Mouse (Mus musculus) lung, postnatal 0 days (tissue): ENCODE data around the gene Rad1. TPM values are rescaled to one million over a fixed set of nuclear protein-coding genes. Genes with fewer than 3 reads are reported as not detected.
"Not testable (repeated sequence)": the region's sequence is repeated elsewhere in the genome, so short reads cannot be mapped to it uniquely, and the experiment has no call there.

Experiments used
- ATAC-seq: fragments of 200-750 bp; cut with Nextera tagmentation; 2 replicates; pipeline ENCODE4 v1.8.0; 2017; ENCODE audit warnings: moderate library complexity
- DNase-seq: peaks from one replicate; pipeline ENCODE4 v3.0.0-alpha.2; 2016; ENCODE audit warnings: low spot score
- H3K27ac ChIP-seq: fragments of 300-500 bp; sonication (generic); 2 replicates; pipeline ENCODE4 v1.5.1; 2014; ENCODE audit warnings: antibody characterized with exemption, mild to moderate bottlenecking, low read length, mixed read lengths
- H3K27me3 ChIP-seq: fragments of 300-500 bp; sonication (generic); replicated peaks from 2 replicates; pipeline ENCODE4 v1.6.1; 2014; ENCODE audit warnings: low read length, mixed read lengths; ENCODE audit not compliant: insufficient read depth
- H3K36me3 ChIP-seq: fragments of 300-500 bp; sonication (generic); 2 replicates; pipeline ENCODE4 v1.6.1; 2014; ENCODE audit warnings: low read length, mixed read lengths; ENCODE audit not compliant: insufficient read depth
- H3K4me1 ChIP-seq: fragments of 300-500 bp; sonication (generic); 2 replicates; pipeline ENCODE4 v1.6.1; 2014; ENCODE audit warnings: antibody characterized with exemption, low read depth, low read length, mixed read lengths; ENCODE audit not compliant: insufficient read depth
- H3K4me2 ChIP-seq: fragments of 300-500 bp; sonication (generic); replicated peaks from 2 replicates; pipeline ENCODE4 v1.6.1; 2014; ENCODE audit warnings: low read depth, mild to moderate bottlenecking, low read length, moderate library complexity, mixed read lengths
- H3K4me3 ChIP-seq: fragments of 300-500 bp; sonication (generic); 2 replicates; pipeline ENCODE4 v1.5.1; 2014; ENCODE audit warnings: low read depth, low read length
- H3K9ac ChIP-seq: fragments of 300-500 bp; sonication (generic); replicated peaks from 2 replicates; pipeline ENCODE4 v1.6.1; 2014; ENCODE audit warnings: low read depth, mild to moderate bottlenecking
- H3K9me3 ChIP-seq: fragments of 300-500 bp; sonication (generic); 2 replicates; pipeline ENCODE4 v1.6.1; 2016; ENCODE audit warnings: low read length, mixed read lengths
- CTCF ChIP-seq: IDR thresholded peaks from 2 replicates; pipeline ENCODE4 v1.5.1; 2016; ENCODE audit warnings: antibody characterized with exemption, mild to moderate bottlenecking
- EP300 ChIP-seq: IDR thresholded peaks from 2 replicates; pipeline ENCODE4 v1.6.1; 2016; ENCODE audit warnings: antibody characterized with exemption, mild to moderate bottlenecking, control low read depth
- WGBS: fragments of 180-500 bp; shearing (Covaris S2); extraction: QIAGEN DNeasy Blood & Tissue Kit; methylation state at CpG from one replicate; pipeline ENCODE4 v1.1.7; 2014; 5-methylcytosine and 5-hydroxymethylcytosine counted together
- polyA plus RNA-seq: library from polyadenylated mRNA; unstranded; fragments of >200 nt; fragmentation: Nextera tagmentation; extraction: Ambion mirVana; gene quantifications from 2 replicates; pipeline ENCODE4 v1.2.1, GENCODE M21; 2015

Rad1 gene
- polyA plus RNA-seq, 1 experiment from 2014 or later, result 16.1 TPM

DNA sequence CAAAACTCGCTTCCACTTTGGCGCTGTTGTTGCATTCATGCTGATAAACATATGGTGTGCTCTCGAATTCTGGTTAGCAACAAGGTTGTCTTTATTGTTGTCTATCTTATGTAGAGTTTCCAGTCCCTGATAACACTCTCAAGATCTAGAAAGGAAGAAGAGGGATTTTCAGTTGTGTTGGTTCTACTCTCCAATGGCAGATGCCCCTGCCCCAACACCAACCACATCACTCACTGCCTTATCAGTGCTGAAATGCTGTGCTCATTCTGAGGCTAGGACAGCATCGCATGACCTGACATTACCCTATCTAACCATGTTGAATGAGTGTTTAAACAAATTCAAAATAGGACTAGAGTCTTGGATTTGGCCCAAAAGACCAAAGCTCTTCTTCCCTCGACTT is 14.2 kb downstream of the Rad1 start:
- Histone ChIP-seq H3K4me1 (no peaks in the 10 kb centered on the region), H3K9ac (no peak overlapping the region), H3K27ac (no peak overlapping the region), H3K36me3 (no peaks in the 10 kb centered on the region), H3K4me3 (no peak overlapping the region), H3K27me3 (no peaks in the 10 kb centered on the region), H3K4me2 (no peak overlapping the region), H3K9me3 (no peaks in the 10 kb centered on the region)
- 68% methylated on average over 5 of the region's 5 CpGs for WGBS
- no peak for DNase-seq
- TF ChIP-seq EP300 (no peak), CTCF (no peak)
- no peak for ATAC-seq

DNA sequence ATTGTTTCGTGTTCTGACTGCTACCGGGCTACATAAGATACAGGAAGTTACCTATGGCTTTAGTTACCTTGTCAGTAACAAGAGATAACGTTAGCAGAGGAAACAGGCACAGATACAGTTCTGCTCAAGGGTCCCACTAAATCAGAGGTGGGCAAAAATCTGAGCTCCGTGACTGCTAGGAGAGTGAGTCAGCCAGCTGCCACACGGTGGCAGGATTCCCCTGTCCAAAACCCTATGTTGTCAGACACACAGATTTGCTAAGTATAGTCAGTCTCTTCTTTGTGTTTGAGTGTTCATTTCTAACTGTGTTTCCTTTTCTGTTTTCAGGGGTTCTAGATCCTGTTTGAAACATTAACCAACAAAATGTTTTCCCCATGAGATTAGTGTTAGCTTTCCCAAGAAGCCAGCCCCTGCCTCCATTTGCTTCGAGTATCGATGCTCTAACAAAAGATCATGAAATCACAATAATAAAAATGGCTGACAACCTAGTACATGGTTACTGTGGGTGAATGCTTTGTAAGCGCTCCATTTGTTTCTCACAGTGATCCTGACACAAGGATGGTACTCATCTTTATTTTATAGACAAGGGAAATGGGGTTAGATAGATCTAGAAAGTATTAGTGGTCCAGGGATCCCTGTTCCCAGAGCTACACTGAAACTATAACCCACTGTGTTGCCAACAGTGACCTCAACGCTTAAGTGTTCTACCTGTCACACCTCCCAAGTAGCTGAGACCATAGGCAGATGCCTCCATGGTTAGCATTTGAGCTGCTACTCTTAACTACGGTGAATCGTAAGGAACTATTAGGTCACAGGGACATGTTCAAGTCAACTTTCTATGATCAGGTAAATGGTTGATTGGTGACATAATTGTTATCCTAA is 15.3 kb downstream of the Rad1 start:
- H3K4me2 ChIP-seq, result no peak overlapping the region
- WGBS, result 54% methylated on average over 11 of the region's 11 CpGs
- H3K27ac ChIP-seq, result no peak overlapping the region
- H3K9ac ChIP-seq, result no peak overlapping the region
- DNase-seq (peak; percentile 76), ATAC-seq (peak; percentile 63)
- TF ChIP-seq CTCF, result peak; percentile 87
- TF ChIP-seq EP300, result no peak
- no peaks in the 10 kb centered on the region for H3K27me3 ChIP-seq
- no peaks in the 10 kb centered on the region for H3K9me3 ChIP-seq
- no peaks in the 10 kb centered on the region for H3K36me3 ChIP-seq
- no peak overlapping the region for H3K4me3 ChIP-seq
- H3K4me1 ChIP-seq, result no peaks in the 10 kb centered on the region

GRCm38 (mm10) chr15:10506099-10506498 is 20.3 kb downstream of the Rad1 start:
- DNase-seq (peak; percentile 58), ATAC-seq (peak; percentile 63)
- no peaks in the 10 kb centered on the region for H3K4me1 ChIP-seq
- no peak overlapping the region for H3K4me3 ChIP-seq
- WGBS, result 46% methylated on average over 11 of the region's 11 CpGs
- no peaks in the 10 kb centered on the region for H3K9me3 ChIP-seq
- H3K36me3 ChIP-seq, result no peaks in the 10 kb centered on the region
- no peak overlapping the region for H3K4me2 ChIP-seq
- no peak overlapping the region for H3K9ac ChIP-seq
- no peaks in the 10 kb centered on the region for H3K27me3 ChIP-seq
- TF ChIP-seq EP300 (no peak), CTCF (no peak)
- no peak overlapping the region for H3K27ac ChIP-seq

DNA sequence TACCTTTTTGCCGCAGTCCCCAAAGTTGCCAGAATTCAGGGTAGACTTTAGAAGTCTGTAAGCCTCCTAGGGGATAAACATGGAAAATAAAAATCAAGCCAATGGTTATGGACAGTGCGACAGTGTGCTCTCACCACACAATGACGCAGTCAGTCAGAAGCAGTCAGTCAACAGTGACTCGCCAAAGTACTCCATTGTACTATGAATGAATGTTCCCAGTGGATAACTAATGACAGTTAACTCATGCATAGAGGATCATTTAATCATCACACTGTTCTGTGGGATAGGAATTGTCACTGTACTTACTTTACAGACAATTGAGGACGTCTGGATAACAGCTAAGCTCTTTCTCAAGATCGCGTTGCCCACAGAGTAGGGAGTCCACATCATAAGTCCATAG is 29.3 kb downstream of the Rad1 start:
- H3K27me3 ChIP-seq, result no peaks in the 10 kb centered on the region
- no peaks in the 10 kb centered on the region for H3K36me3 ChIP-seq
- ATAC-seq (no peak), DNase-seq (no peak)
- no peak overlapping the region for H3K4me2 ChIP-seq
- H3K4me1 ChIP-seq, result no peaks in the 10 kb centered on the region
- no peak for TF ChIP-seq EP300
- no peak for TF ChIP-seq CTCF
- H3K9me3 ChIP-seq, result no peaks in the 10 kb centered on the region
- no peak overlapping the region for H3K9ac ChIP-seq
- WGBS, result 88% methylated on average over 7 of the region's 7 CpGs
- H3K27ac ChIP-seq, result no peak overlapping the region
- no peak overlapping the region for H3K4me3 ChIP-seq

- H3K27ac ChIP-seq, result no peak overlapping the region
- no peak overlapping the region for H3K4me3 ChIP-seq
- no peaks in the 10 kb centered on the region for H3K9me3 ChIP-seq
- ATAC-seq (no peak), DNase-seq (no peak)
- no peak overlapping the region for H3K9ac ChIP-seq
- no peaks in the 10 kb centered on the region for H3K4me1 ChIP-seq
- TF ChIP-seq EP300 (no peak), CTCF (no peak)
- no peaks in the 10 kb centered on the region for H3K36me3 ChIP-seq
- no peaks in the 10 kb centered on the region for H3K27me3 ChIP-seq
- WGBS, result 64% methylated on average over 1 of the region's 1 CpGs
- no peak overlapping the region for H3K4me2 ChIP-seq
Observed at GRCm38 (mm10) chr15:10525896-10526295, 40.1 kb downstream of the Rad1 start.

DNA sequence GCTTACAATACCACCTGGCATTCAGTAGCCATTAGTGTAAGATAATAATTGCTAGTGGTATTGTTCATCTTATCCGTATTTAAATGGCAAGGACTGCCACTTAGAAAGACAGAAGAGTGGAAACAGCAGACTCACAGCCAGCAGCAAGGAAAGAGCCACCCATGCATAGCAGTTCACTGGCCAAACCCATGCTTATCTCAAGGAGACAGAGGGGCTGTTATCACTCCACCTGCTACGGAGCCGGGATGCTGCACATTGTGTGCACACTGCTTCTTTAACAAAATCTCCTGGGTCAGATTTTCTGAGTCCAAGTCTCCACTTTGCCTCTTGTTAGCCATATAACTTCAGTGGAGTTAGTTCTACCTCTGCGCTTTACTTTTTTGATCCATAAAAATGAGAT is 45.5 kb downstream of the Rad1 start:
- Histone ChIP-seq H3K9me3 (no peaks in the 10 kb centered on the region), H3K4me2 (no peak overlapping the region), H3K36me3 (no peaks in the 10 kb centered on the region), H3K9ac (no peak overlapping the region), H3K4me1 (no peaks in the 10 kb centered on the region), H3K27me3 (no peaks in the 10 kb centered on the region), H3K27ac (no peak overlapping the region), H3K4me3 (no peak overlapping the region)
- no peak for ATAC-seq
- no peak for DNase-seq
- TF ChIP-seq CTCF, result no peak
- no peak for TF ChIP-seq EP300
- WGBS, result 76% methylated on average over 4 of the region's 4 CpGs

- not testable (repeated sequence) for ATAC-seq, H3K27ac ChIP-seq, H3K9me3 ChIP-seq, H3K27me3 ChIP-seq, DNase-seq, H3K4me2 ChIP-seq, H3K36me3 ChIP-seq, H3K4me3 ChIP-seq, H3K9ac ChIP-seq, H3K4me1 ChIP-seq
- 83% methylated on average over 10 of the region's 10 CpGs for WGBS
Observed at GRCm38 (mm10) chr15:10533361-10533760, 47.5 kb downstream of the Rad1 start.
